Mouse (Mus musculus): ENCODE data around the gene BC052040.

BC052040 gene

GRCm38 (mm10) chr2:115694386-115694785 is 112.9 kb downstream of the BC052040 start:
- in situ Hi-C loops (cut with MboI; ENCODE audit: low sequenced_read_pairs) = no loop called here

GRCm38 (mm10) chr2:115699032-115699431 is 117.5 kb downstream of the BC052040 start:
- in situ Hi-C loops (cut with MboI; ENCODE audit: low sequenced_read_pairs) = no loop called here

DNA sequence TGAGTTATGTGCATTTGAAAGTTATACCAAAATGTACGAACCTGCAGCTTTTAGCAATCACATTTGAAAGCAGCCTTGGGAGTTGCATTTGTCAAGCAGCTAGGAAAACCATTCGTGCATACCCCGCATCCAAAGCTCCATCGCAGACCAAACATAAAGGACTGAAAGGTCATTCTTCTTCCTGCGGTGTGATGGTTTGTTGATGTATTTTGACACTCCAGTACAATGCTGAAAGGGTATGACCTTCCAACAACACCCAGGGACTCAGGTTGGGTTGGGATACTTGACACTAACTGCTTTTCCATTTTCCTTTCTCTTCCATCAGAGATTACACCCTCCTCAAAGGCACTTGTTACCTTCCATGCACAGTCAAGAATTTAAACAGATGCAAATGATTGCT is 121.1 kb downstream of the BC052040 start:
- in situ Hi-C loops (cut with MboI; ENCODE audit: low sequenced_read_pairs) = no loop called here

DNA sequence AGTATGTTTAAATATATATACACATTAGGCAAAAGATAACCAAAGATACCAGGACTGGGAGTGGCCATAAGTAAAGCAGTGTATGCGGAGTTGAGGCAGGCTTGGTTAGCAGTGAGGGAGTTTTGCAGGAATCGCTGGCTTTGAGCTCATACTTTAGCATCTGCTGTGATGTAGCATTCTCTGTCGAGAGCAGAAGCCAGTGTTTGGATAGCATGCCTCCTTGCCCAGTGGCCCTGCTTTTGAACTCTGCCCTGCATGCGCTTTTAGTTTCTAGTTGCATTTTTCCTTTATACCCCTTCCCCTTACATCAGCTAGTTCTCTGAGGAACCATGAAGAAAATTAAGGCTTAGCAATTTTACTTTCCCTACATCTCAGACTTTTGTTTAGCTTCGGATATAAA is 136.0 kb downstream of the BC052040 start:
- in situ Hi-C loops (cut with MboI; ENCODE audit: low sequenced_read_pairs) = no loop called here

DNA sequence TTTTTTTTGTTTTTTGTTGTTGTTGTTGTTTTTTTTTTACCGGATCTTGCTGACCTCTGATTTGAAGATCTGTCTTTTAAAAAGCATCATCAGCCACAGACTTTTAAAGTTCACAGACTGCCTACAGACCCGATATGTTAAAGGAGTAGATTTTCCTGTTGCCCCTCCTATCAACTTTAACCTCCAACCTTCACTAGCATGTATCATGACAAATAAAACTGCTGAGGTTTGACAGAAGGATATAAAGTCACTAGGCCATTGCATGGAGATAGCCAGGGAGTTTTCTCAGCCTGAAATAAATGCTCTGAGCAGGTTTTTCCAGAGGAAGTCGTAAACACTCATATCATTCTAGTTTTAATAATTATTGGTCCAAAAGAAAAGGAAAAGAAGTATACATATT is 136.5 kb downstream of the BC052040 start:
- in situ Hi-C loops (cut with MboI; ENCODE audit: low sequenced_read_pairs) = no loop called here

GRCm38 (mm10) chr2:115723452-115723851 is 141.9 kb downstream of the BC052040 start:
- in situ Hi-C loops (cut with MboI; ENCODE audit: low sequenced_read_pairs) = no loop called here

DNA sequence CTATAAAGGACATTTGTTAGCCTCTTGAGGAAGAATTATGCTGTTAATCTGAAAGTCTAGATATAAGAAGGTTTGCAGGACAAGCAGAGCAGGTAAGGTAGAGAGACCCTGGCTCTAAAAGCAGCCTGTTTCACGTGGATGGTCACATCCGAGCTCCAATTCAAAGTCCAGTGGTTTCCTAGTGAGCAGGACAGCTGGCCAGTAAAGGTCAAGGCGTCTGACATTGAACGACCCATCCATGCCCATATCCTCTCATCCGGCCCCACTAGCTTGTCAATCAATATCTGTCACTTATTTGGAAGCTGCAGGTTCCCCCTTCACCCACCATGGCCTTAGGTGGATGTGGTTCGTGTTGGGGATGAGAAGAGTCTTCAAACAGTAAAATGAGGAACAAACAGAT is 142.7 kb downstream of the BC052040 start:
- in situ Hi-C loops (cut with MboI; ENCODE audit: low sequenced_read_pairs) = no loop called here

- in situ Hi-C loops (cut with MboI; ENCODE audit: low sequenced_read_pairs) = no loop called here
Observed at GRCm38 (mm10) chr2:115724726-115725125, 143.2 kb downstream of the BC052040 start.

GRCm38 (mm10) chr2:115725503-115725902 is 144.0 kb downstream of the BC052040 start:
- in situ Hi-C loops (cut with MboI; ENCODE audit: low sequenced_read_pairs) = no loop called here

- in situ Hi-C loops (cut with MboI; ENCODE audit: low sequenced_read_pairs) = no loop called here
Observed at GRCm38 (mm10) chr2:115725926-115726325, 144.4 kb downstream of the BC052040 start.

- in situ Hi-C loops (cut with MboI; ENCODE audit: low sequenced_read_pairs) = no loop called here
Observed at GRCm38 (mm10) chr2:115726806-115727205, 145.3 kb downstream of the BC052040 start.

- in situ Hi-C loops (cut with MboI; ENCODE audit: low sequenced_read_pairs) = no loop called here
Observed at GRCm38 (mm10) chr2:115728627-115729026, 147.1 kb downstream of the BC052040 start.

DNA sequence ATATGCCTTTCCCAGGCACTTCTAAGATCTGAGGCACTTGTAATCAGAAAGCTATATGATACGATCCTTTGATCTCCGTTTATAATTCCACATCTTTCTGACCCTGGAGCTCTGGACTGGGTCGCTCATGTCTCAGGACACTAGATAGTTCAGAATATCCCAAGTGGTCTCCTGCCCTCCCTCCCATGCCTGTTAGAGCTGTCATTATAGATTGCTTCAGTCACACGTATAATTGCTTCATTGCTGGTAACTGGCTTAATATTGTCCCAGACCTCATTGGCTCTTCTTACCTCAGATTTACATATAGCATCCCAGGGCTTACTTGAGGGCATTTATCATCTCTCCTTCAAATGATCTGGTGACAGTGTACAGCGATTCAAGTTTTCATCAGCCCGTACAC is 149.0 kb downstream of the BC052040 start:
- in situ Hi-C loops (cut with MboI; ENCODE audit: low sequenced_read_pairs) = no loop called here

- in situ Hi-C loops (cut with MboI; ENCODE audit: low sequenced_read_pairs) = no loop called here
Observed at GRCm38 (mm10) chr2:115731171-115731570, 149.7 kb downstream of the BC052040 start.

- in situ Hi-C loops (cut with MboI; ENCODE audit: low sequenced_read_pairs) = no loop called here
Observed at GRCm38 (mm10) chr2:115732572-115732971, 151.1 kb downstream of the BC052040 start.

DNA sequence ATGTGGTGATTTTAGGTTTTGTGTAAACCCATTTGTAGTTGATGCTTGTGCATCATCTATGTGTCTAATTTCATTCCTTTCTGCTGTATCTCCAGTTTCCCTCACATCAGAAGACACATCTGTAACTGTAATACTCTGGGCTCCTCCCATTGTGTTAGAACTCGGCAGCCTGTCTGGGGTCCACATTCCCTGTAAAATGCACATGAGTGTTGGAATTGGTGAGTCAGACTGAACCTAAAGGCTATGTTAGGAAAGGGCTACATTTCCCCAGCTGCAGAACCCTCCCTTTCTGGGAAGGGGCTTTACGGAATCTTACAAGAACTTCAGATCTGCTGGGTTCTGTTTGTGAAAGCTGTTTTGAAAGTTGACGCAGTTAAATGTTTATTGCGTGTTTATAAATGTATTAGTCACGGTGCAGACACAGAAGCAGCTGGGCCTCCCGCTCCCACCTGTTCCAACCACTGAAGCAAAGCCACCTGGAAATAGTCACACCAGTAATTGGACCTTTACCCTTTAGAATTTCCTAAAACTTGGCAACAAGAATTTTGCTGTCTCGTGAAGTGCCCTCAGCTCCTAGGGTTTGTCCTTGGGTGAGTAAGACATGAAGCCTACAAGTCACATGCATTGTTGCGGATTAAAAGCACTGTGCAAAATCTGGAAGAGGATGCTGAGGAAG is 151.6 kb downstream of the BC052040 start:
- in situ Hi-C loops (cut with MboI; ENCODE audit: low sequenced_read_pairs) = no loop called here

DNA sequence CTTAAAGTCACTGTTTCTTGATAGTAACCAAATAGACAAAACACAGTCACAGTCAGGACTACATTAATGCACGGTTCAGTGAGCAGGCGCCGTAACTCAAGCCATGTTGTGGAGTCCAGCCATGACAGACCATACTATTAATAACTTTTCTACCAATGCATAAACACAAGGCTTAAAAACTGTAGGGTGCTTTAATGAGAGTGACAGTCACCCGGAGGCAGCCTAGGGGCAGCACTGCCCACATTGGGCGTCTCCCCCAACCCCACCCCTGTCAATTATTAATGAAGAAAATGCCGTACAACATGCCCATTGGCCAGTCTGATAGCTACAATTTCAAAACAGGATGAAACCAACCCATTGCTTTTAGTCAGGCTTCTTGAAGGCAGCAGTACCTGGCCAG is 153.3 kb downstream of the BC052040 start:
- in situ Hi-C loops (cut with MboI; ENCODE audit: low sequenced_read_pairs) = no loop called here

DNA sequence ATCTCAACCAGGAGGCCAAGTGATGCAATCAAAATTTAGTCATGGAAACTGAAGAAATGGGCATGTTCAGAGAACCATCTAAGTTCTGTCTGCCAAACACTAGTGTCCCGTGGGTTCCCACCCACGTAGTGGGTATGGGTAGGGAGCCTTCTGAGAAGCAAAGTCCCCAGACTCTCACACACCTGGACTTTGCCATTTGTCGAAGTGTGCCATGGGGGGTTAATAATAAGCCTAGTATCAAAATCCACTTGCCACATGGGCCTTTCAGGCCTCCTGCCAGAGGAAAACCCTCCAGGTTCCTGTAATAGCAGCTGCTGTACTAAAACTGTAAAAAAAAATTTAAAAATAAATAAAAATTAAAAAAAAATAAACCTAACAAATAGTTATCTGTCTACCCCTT is 154.9 kb downstream of the BC052040 start:
- in situ Hi-C loops (cut with MboI; ENCODE audit: low sequenced_read_pairs) = no loop called here

DNA sequence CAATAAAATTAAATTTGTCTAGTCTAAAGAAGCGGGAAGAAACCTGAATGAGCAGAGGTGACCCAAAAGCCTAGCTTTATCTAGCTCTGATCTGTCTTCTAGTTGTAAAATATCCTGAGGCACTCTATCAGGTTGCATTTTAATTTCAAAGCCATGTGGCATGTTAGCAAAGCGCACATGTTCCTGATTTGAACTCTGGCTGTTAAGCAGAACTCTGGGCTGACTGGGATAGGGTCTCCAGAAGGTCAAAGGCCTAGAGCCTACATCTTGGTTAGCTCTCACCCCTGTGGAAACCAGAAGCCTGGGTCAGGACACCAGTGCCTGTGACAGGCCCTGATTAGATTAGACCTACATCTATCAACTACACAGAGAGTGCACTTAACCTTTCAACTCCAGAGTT is 156.4 kb downstream of the BC052040 start:
- in situ Hi-C loops (cut with MboI; ENCODE audit: low sequenced_read_pairs) = no loop called here

DNA sequence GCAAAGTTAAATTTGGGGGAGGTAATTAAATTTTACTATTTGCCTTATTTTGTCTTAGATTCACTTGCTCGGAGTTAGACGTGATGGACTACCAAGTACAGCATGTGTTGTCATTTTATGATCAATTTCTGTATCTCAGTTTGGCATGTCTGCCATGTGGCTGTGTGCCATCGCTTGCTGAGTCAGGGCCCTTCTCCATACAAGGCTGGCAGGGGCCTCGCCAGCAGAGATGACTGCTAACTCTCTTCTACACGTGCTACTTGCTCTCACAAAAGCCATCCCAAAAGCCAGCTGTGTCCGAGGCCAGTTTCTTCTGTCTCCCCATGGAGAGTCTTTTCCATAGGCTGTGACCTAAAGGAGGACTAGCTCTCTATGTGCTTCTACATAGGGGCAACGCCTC is 160.5 kb downstream of the BC052040 start:
- in situ Hi-C loops (cut with MboI; ENCODE audit: low sequenced_read_pairs) = no loop called here

DNA sequence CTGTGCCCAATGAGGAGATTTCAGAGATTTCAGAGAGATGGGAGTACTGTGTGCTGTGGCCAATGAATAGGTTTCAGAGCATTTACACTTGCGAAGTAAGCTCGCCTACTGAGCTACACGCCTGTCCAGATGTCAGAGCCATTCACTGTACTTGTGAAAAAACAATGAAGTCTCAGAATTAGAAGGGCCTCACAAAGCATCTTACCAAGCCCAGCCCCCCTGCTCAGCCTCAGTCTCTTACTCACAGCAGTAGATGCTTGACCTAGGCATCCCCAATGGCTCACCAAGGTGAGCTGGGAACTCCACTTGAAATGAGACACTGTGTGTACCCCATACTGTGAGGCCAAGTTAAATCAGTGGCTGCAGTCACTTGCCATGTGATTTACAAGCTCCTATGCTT is 166.1 kb downstream of the BC052040 start:
- in situ Hi-C loops (cut with MboI; ENCODE audit: low sequenced_read_pairs) = no loop called here

- in situ Hi-C loops (cut with MboI; ENCODE audit: low sequenced_read_pairs) = no loop called here
Observed at GRCm38 (mm10) chr2:115751177-115751576, 169.7 kb downstream of the BC052040 start.

DNA sequence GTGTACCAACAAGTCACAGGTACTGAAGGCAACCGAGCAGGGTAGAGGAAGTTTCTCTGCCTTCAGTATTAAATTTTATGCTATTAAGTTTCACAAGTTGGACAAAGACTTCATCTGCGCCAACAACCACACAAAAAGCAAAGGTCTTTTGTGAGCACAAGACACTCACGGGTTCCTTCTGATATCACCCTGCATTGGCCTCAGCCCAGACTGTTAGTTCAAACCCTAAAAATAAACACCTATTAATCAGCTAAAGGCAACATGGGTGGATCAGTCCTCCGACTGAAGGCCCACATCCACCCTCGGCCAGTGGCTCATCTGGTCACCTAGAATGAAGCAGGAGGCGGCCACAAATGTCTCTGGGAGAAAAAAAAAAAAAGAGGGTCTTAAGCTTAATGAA is 176.2 kb downstream of the BC052040 start:
- in situ Hi-C loops (cut with MboI; ENCODE audit: low sequenced_read_pairs) = no loop called here

All from CH12F3 (cell line).